Mouse (Mus musculus) MEL (cell line): Measurements from ENCODE around the gene Adamts4. TPM values are rescaled to one million over a fixed set of nuclear protein-coding genes. Genes with fewer than 3 reads are reported as not detected.
"Not testable (repeated sequence)": the region's sequence is repeated elsewhere in the genome, so short reads cannot be mapped to it uniquely, and the experiment has no call there.

ENCODE experiments used
- DNase-seq: peaks from one replicate; pipeline ENCODE4 v3.0.0; 2011; ENCODE audit warnings: low read depth, low spot score
- H3K27ac ChIP-seq: 2 replicates; pipeline ENCODE4 v1.5.1; 2012; ENCODE audit warnings: low read depth, mild to moderate bottlenecking, control low read depth, low read length, moderate library complexity; ENCODE audit not compliant: control insufficient read depth
- H3K27me3 ChIP-seq, 2 experiments: fragments of 150-350 bp in 1 of 2; sonication (generic) in 1 of 2; 2 replicates each; pipeline ENCODE4 v1.6.1; 2012; ENCODE audit warnings: low read length in 2 of 2, mild to moderate bottlenecking in 2 of 2, improper control_type of control experiment in 1 of 2, moderate library complexity in 1 of 2; ENCODE audit not compliant: insufficient read depth in 2 of 2, control insufficient read depth in 1 of 2
- H3K36me3 ChIP-seq, 2 experiments: 2 replicates each; pipeline ENCODE4 v1.6.1; 2012 to 2014; ENCODE audit warnings: low read length in 2 of 2, improper control_type of control experiment in 1 of 2, inconsistent platforms in 1 of 2, mild to moderate bottlenecking in 1 of 2; ENCODE audit not compliant: insufficient read depth in 2 of 2, control insufficient read depth in 1 of 2
- H3K4me1 ChIP-seq, 2 experiments: fragments of 150-350 bp in 1 of 2; sonication (generic) in 1 of 2; 2 replicates each; pipeline ENCODE4 v1.6.1; 2012; ENCODE audit warnings: low read length in 2 of 2, improper control_type of control experiment in 1 of 2, mild to moderate bottlenecking in 1 of 2; ENCODE audit not compliant: insufficient read depth in 2 of 2, control insufficient read depth in 1 of 2
- H3K4me3 ChIP-seq, 2 experiments: fragments of 150-350 bp in 1 of 2; sonication (generic) in 1 of 2; 2 replicates each; pipeline ENCODE4 v1.5.1; 2012; ENCODE audit warnings: low read depth in 2 of 2, low read length in 2 of 2, mild to moderate bottlenecking in 2 of 2, moderate library complexity in 2 of 2, control low read depth in 1 of 2, improper control_type of control experiment in 1 of 2; ENCODE audit not compliant: control insufficient read depth in 1 of 2, insufficient read depth in 1 of 2
- H3K79me2 ChIP-seq: 2 replicates; pipeline ENCODE4 v1.6.1; 2012; ENCODE audit warnings: mild to moderate bottlenecking, low read length, moderate library complexity; ENCODE audit not compliant: control insufficient read depth, poor library complexity, insufficient read depth
- H3K9ac ChIP-seq: 2 replicates; pipeline ENCODE4 v1.6.1; 2012; ENCODE audit warnings: low read depth, mild to moderate bottlenecking, control low read depth, low read length, moderate library complexity; ENCODE audit not compliant: control insufficient read depth, poor library complexity, severe bottlenecking
- H3K9me3 ChIP-seq: fragments of 150-350 bp; sonication (generic); replicated peaks from 2 replicates; pipeline ENCODE4 v1.6.1; 2012; ENCODE audit warnings: mild to moderate bottlenecking, low read length, improper control_type of control experiment, moderate library complexity; ENCODE audit not compliant: insufficient read depth
- CHD1 ChIP-seq: IDR thresholded peaks from 2 replicates; pipeline ENCODE4 v1.6.1; 2012; ENCODE audit warnings: low read depth, mild to moderate bottlenecking, inconsistent platforms, low read length, improper control_type of control experiment
- E2F4 ChIP-seq: IDR thresholded peaks from 2 replicates; pipeline ENCODE4 v1.6.1; 2011; ENCODE audit warnings: low read depth, low read length, improper control_type of control experiment, borderline replicate concordance
- NELFE ChIP-seq: IDR thresholded peaks from 2 replicates; pipeline ENCODE4 v1.6.1; 2011; ENCODE audit warnings: low read depth, low read length, improper control_type of control experiment
- POLR2AphosphoS2 ChIP-seq: IDR thresholded peaks from 2 replicates; pipeline ENCODE4 v1.6.1; 2011; ENCODE audit warnings: low read length, improper control_type of control experiment
- RAD21 ChIP-seq: IDR thresholded peaks from 2 replicates; pipeline ENCODE4 v1.6.1; 2011; ENCODE audit warnings: mild to moderate bottlenecking, low read depth, low read length, improper control_type of control experiment
- TBP ChIP-seq: IDR thresholded peaks from 2 replicates; pipeline ENCODE4 v1.8.0; 2011; ENCODE audit warnings: low read depth, low read length, improper control_type of control experiment
- TCF12 ChIP-seq: IDR thresholded peaks from 2 replicates; pipeline ENCODE4 v1.6.1; 2014; ENCODE audit warnings: low read depth, mild to moderate bottlenecking, inconsistent platforms, low read length, improper control_type of control experiment, moderate library complexity
- polyA plus RNA-seq, 2 experiments: library from polyadenylated mRNA; stranded (reverse) in 1 of 2; unstranded in 1 of 2; fragments of >175 nt in 1 of 2; fragments of >200 nt in 1 of 2; gene quantifications; 2 replicates each; pipeline versions ENCODE4 v1.2.1 to v1.2.4; 2012; ENCODE audit warnings: low replicate concordance in 2 of 2, low read depth in 1 of 2; ENCODE audit not compliant: insufficient read length in 2 of 2, insufficient read depth in 1 of 2, missing spikeins in 1 of 2
- total RNA-seq: library from RNA; depleted of rRNA; stranded (reverse); fragments of 300-350 nt; gene quantifications from 2 replicates; pipeline ENCODE4 v1.2.3, GENCODE M21; 2012; rRNA removed

The Adamts4 gene
- total and polyA plus RNA-seq, 3 experiments = 0.03 TPM; not detected in 2

DNA sequence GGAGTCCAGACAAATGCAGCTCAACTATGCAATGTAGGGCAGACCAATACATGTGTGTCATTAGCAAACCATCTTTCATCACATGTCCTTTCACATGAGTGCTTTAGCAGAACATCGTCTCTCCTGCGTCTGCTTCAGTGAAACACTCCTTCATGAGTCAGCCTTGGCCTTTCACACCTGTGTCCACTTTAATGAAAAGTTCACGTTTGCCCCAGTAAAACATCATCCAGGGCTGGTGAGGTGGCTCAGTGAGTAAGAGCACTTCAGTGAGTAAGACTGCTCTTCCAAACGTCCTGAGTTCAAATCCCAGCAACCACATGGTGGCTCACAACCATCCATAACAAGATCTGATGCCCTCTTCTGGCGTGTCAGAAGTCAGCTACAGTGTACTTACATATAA is 55.9 kb downstream of the Adamts4 start:
- not testable (repeated sequence) for H3K4me1 ChIP-seq, H3K9ac ChIP-seq, H3K36me3 ChIP-seq, H3K27ac ChIP-seq, DNase-seq, H3K9me3 ChIP-seq, H3K79me2 ChIP-seq, H3K4me3 ChIP-seq
- peaks cover 3 to 17% of the 10 kb centered on the region in 2 experiments; a peak in 3 of 4 replicates for H3K27me3 ChIP-seq
- TF ChIP-seq TBP = peak; percentile 73; the same call in 1 of the 2 replicates

DNA sequence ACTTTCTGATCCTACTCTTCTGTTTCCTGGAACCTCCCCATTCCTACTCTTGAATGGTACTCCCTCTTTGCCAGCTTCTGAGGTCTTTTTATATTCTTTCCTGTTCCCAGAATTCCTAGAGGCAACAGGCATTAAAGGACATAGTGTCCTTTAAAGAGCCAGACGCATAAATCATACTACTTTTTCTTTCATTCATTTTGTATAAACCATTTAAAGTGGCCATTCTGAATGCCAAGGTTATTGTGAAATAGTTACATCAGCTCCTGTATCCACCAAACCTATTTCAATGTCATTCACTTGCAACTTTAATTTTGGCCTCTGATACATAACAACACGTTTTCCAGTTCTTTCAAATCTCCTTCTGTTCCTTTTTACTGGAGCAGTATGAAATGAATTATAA is 59.1 kb downstream of the Adamts4 start:
- Histone ChIP-seq H3K4me3 (no peak overlapping the region), H3K9me3 (no peaks in the 10 kb centered on the region), H3K27me3 (peaks cover 3 to 13% of the 10 kb centered on the region in 2 experiments; a peak in 3 of 4 replicates), H3K27ac (no peak overlapping the region), H3K9ac (no peak overlapping the region), H3K79me2 (no peaks in the 10 kb centered on the region), H3K4me1 (no peaks in the 10 kb centered on the region), H3K36me3 (no peaks in the 10 kb centered on the region)
- DNase-seq = no peak
- TF ChIP-seq TBP (no peak), POLR2AphosphoS2 (no peak), CHD1 (no peak), TCF12 (no peak), NELFE (no peak), E2F4 (no peak), RAD21 (no peak)

Other genes starting within 250 kb of the Adamts4 start
- gene Fcgr4, start 231.5 kb upstream of the Adamts4 start, total RNA-seq = not detected in 2 replicates
- not detected for gene Fcgr4, start 231.5 kb upstream of the Adamts4 start, polyA plus RNA-seq
- 0.39 and 0.62 TPM in 2 replicates for gene Fcgr3, start 185.5 kb upstream of the Adamts4 start, total RNA-seq
- 1 to 10 TPM in 1 of 2 experiments, not detected in 1; 6.1 TPM for gene Fcgr3, start 185.5 kb upstream of the Adamts4 start, polyA plus RNA-seq
- gene Cfap126, start 136.5 kb upstream of the Adamts4 start, total RNA-seq = 0.69 and 0.75 TPM in 2 replicates
- 1 to 10 TPM in 1 of 2 experiments, not detected in 1; 3.5 TPM for gene Cfap126, start 136.5 kb upstream of the Adamts4 start, polyA plus RNA-seq
- gene Sdhc, start 99.8 kb upstream of the Adamts4 start, total RNA-seq = 79.4 and 88.2 TPM in 2 replicates
- 100 to 1,000 TPM in 1 of 2 experiments, not detected in 1; 224 TPM for gene Sdhc, start 99.8 kb upstream of the Adamts4 start, polyA plus RNA-seq
- 0.10 TPM in 1 of 2 replicates, not detected in the other for gene Mpz, start 99.7 kb upstream of the Adamts4 start, total RNA-seq
- gene Mpz, start 99.7 kb upstream of the Adamts4 start, polyA plus RNA-seq = under 1 TPM in 1 of 2 experiments, not detected in 1; 0.28 TPM
- not detected in 2 replicates for gene Pcp4l1, start 54.2 kb upstream of the Adamts4 start, total RNA-seq
- gene Pcp4l1, start 54.2 kb upstream of the Adamts4 start, polyA plus RNA-seq = not detected
- 1.4 and 1.7 TPM in 2 replicates for gene Nr1i3, start 36.5 kb upstream of the Adamts4 start, total RNA-seq
- under 1 TPM in 1 of 2 experiments, not detected in 1; 0.24 TPM for gene Nr1i3, start 36.5 kb upstream of the Adamts4 start, polyA plus RNA-seq
- gene Tomm40l, start 27.9 kb upstream of the Adamts4 start, total RNA-seq = 38.0 and 40.7 TPM in 2 replicates
- gene Tomm40l, start 27.9 kb upstream of the Adamts4 start, polyA plus RNA-seq = 10 to 100 TPM in 1 of 2 experiments, not detected in 1; 43.4 TPM
- not detected in 2 replicates for gene Apoa2, start 25.4 kb upstream of the Adamts4 start, total RNA-seq
- gene Apoa2, start 25.4 kb upstream of the Adamts4 start, polyA plus RNA-seq = under 1 TPM in 1 of 2 experiments, not detected in 1; 0.15 TPM
- 0.36 and 0.62 TPM in 2 replicates for gene Fcer1g, start 16.1 kb upstream of the Adamts4 start, total RNA-seq
- 1 to 10 TPM in 1 of 2 experiments, not detected in 1; 1.1 TPM for gene Fcer1g, start 16.1 kb upstream of the Adamts4 start, polyA plus RNA-seq
- 164 and 169 TPM in 2 replicates for gene Ndufs2, start 967 bp downstream of the Adamts4 start, total RNA-seq
- 100 to 1,000 TPM; 292 to 415 TPM for gene Ndufs2, start 967 bp downstream of the Adamts4 start, polyA plus RNA-seq
- gene B4galt3, start 19.9 kb downstream of the Adamts4 start, total RNA-seq = 16.5 and 16.8 TPM in 2 replicates
- gene B4galt3, start 19.9 kb downstream of the Adamts4 start, polyA plus RNA-seq = 10 to 100 TPM in 1 of 2 experiments, not detected in 1; 33.1 TPM
- 21.5 and 27.0 TPM in 2 replicates for gene Ppox, start 30.8 kb downstream of the Adamts4 start, total RNA-seq
- gene Ppox, start 30.8 kb downstream of the Adamts4 start, polyA plus RNA-seq = 10 to 100 TPM in 1 of 2 experiments, not detected in 1; 63.6 TPM
- 10.0 and 11.3 TPM in 2 replicates for gene Usp21, start 37.6 kb downstream of the Adamts4 start, total RNA-seq
- 10 to 100 TPM in 1 of 2 experiments, not detected in 1; 66.4 TPM for gene Usp21, start 37.6 kb downstream of the Adamts4 start, polyA plus RNA-seq
- gene Ufc1, start 44.6 kb downstream of the Adamts4 start, total RNA-seq = 100 and 101 TPM in 2 replicates
- gene Ufc1, start 44.6 kb downstream of the Adamts4 start, polyA plus RNA-seq = 100 to 1,000 TPM in 1 of 2 experiments, 10 to 100 TPM in 1; 71.0 to 408 TPM
- 24.9 and 28.7 TPM in 2 replicates for gene Dedd, start 78.7 kb downstream of the Adamts4 start, total RNA-seq
- gene Dedd, start 78.7 kb downstream of the Adamts4 start, polyA plus RNA-seq = 10 to 100 TPM in 1 of 2 experiments, not detected in 1; 44.9 TPM
- 17.9 and 20.0 TPM in 2 replicates for gene Nit1, start 95.2 kb downstream of the Adamts4 start, total RNA-seq
- gene Nit1, start 95.2 kb downstream of the Adamts4 start, polyA plus RNA-seq = 10 to 100 TPM in 1 of 2 experiments, not detected in 1; 26.3 TPM
- gene Pfdn2, start 95.2 kb downstream of the Adamts4 start, total RNA-seq = 33.8 and 36.2 TPM in 2 replicates
- gene Pfdn2, start 95.2 kb downstream of the Adamts4 start, polyA plus RNA-seq = 100 to 1,000 TPM in 1 of 2 experiments, not detected in 1; 329 TPM
- gene Klhdc9, start 110.4 kb downstream of the Adamts4 start, total RNA-seq = 0.08 and 0.10 TPM in 2 replicates
- not detected for gene Klhdc9, start 110.4 kb downstream of the Adamts4 start, polyA plus RNA-seq
- gene Nectin4, start 119.7 kb downstream of the Adamts4 start, total RNA-seq = 0.04 TPM in 1 of 2 replicates, not detected in the other
- gene Nectin4, start 119.7 kb downstream of the Adamts4 start, polyA plus RNA-seq = under 1 TPM in 1 of 2 experiments, not detected in 1; 0.15 TPM
- 31.0 and 31.5 TPM in 2 replicates for gene Arhgap30, start 138.5 kb downstream of the Adamts4 start, total RNA-seq
- gene Arhgap30, start 138.5 kb downstream of the Adamts4 start, polyA plus RNA-seq = 10 to 100 TPM in 1 of 2 experiments, not detected in 1; 41.2 TPM
- 50.0 and 56.0 TPM in 2 replicates for gene Usf1, start 160.9 kb downstream of the Adamts4 start, total RNA-seq
- gene Usf1, start 160.9 kb downstream of the Adamts4 start, polyA plus RNA-seq = 10 to 100 TPM in 1 of 2 experiments, not detected in 1; 55.0 TPM
- gene Tstd1, start 168.5 kb downstream of the Adamts4 start, total RNA-seq = 0.49 and 0.50 TPM in 2 replicates
- gene Tstd1, start 168.5 kb downstream of the Adamts4 start, polyA plus RNA-seq = 1 to 10 TPM in 1 of 2 experiments, not detected in 1; 1.4 TPM
- gene F11r, start 187.1 kb downstream of the Adamts4 start, total RNA-seq = 0.31 and 0.42 TPM in 2 replicates
- gene F11r, start 187.1 kb downstream of the Adamts4 start, polyA plus RNA-seq = 1 to 10 TPM in 1 of 2 experiments, not detected in 1; 1.8 TPM